Comparison of ENCODE assay signal across 13 mouse cellular contexts in the genomic region with DNA sequence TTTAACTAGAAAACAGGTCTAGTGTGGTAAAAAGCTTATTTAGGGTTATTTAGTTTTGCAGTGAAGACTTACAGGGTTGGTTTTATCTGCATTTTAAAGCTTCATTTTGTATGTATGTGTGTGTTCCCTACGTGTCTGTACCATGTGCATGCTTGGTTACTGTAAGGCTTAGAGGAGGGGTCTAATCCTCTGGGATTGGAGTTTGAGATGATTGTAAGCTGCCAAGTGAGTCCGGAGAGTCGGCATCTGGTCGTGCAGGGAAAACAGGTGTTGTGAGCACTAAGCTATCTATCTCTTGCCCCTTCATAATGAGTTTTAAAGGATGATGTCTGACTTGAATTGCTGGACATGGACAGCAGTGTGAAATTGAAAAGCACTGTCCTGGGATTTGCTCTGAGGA. TPM values are rescaled to one million over a fixed set of nuclear protein-coding genes. Genes with fewer than 3 reads are reported as not detected.
DNase-seq lines count a peak whose midpoint lies in the region; ATAC-seq and TF ChIP-seq lines count a peak whose summit lies in the region.
"Had no signal": no experiment of that assay in that cellular context is flagged by ENCODE, and none has a peak within 500 bp of the region (broad histone marks: within the 10 kb centered on the region; RNA-seq: fewer than 3 reads in every experiment).

No protein-coding gene starts in this region.

- peak overlapping the region; percentile 3; the same call in 1 of the 2 replicates for H3K4me3 ChIP-seq in lung, embryonic 14.5 days (ENCODE audit: low read depth, low read length)
- 0 out of 2 replicates have a peak overlapping the region, but pooled peaks have one; percentile 7 for H3K4me3 ChIP-seq in forebrain, embryonic 11.5 days (ENCODE audit: low read depth, low read length)
- 0 out of 2 replicates have a peak overlapping the region, but pooled peaks have one; percentile 3 for H3K4me3 ChIP-seq in liver, embryonic 13.5 days (replicated peaks)
- H3K4me3 ChIP-seq: myocyte had no signal

- H3K4me1 ChIP-seq in lung, embryonic 14.5 days (ENCODE audit: insufficient read depth) = peaks cover 9% of the 10 kb centered on the region
- peaks cover 2% of the 10 kb centered on the region; the same call in 1 of the 2 replicates for H3K4me1 ChIP-seq in forebrain, embryonic 11.5 days (replicated peaks; ENCODE audit: control insufficient read depth, insufficient read depth, low read length)
- H3K4me1 ChIP-seq in liver, embryonic 13.5 days (replicated peaks) = peaks cover 76% of the 10 kb centered on the region

- 56% methylated on average over 4 of the region's 4 CpGs for WGBS in lung, embryonic 14.5 days
- 67% methylated on average over 4 of the region's 4 CpGs for WGBS in forebrain, embryonic 11.5 days
- WGBS in liver, embryonic 13.5 days (ENCODE audit: insufficient replicate concordance) = 73% methylated on average over 4 of the region's 4 CpGs

- ATAC-seq in lung, embryonic 14.5 days (ENCODE audit: insufficient read depth) = no peak
- ATAC-seq in forebrain, embryonic 11.5 days (replicated peaks; ENCODE audit: low FRiP score) = no peak
- ATAC-seq in liver, embryonic 13.5 days (ENCODE audit: low read depth) = no peak

- no peak for DNase-seq in lung, embryonic 14.5 days
- DNase-seq in lung, postnatal 4 days = no peak
- no peak for DNase-seq in forebrain, embryonic 11.5 days (ENCODE audit: low spot score)
- no peak for DNase-seq in liver, embryonic 13.5 days
- DNase-seq in retina, postnatal 1 day = peak; percentile 85
- no peak for DNase-seq in gastrocnemius, postnatal 4 days (ENCODE audit: low spot score in 2 of 2)
- DNase-seq in thymus, adult 18-20 months = no peak
- DNase-seq in left cerebral cortex, adult 11 months (ENCODE audit: low spot score) = no peak
- DNase-seq: adrenal gland, adult 2 months; cerebellum, postnatal 25 days; heart, postnatal 4 days; thymus, postnatal 14 days had no signal

- H3K27ac ChIP-seq in lung, embryonic 14.5 days (ENCODE audit: low read depth) = no peak overlapping the region
- no peak overlapping the region for H3K27ac ChIP-seq in forebrain, embryonic 11.5 days (ENCODE audit: low read depth, low read length)
- H3K27ac ChIP-seq in liver, embryonic 13.5 days = peak overlapping the region; percentile 4; the same call in 1 of the 2 replicates

- no peaks in the 10 kb centered on the region for H3K9me3 ChIP-seq in lung, embryonic 14.5 days (ENCODE audit: low read depth, low read length)
- no peaks in the 10 kb centered on the region for H3K9me3 ChIP-seq in forebrain, embryonic 11.5 days (ENCODE audit: control insufficient read depth, low read length)
- H3K9me3 ChIP-seq in liver, embryonic 13.5 days (replicated peaks) = no peaks in the 10 kb centered on the region

- H3K36me3 ChIP-seq in lung, embryonic 14.5 days (ENCODE audit: insufficient read depth) = peaks cover 22% of the 10 kb centered on the region
- no peaks in the 10 kb centered on the region for H3K36me3 ChIP-seq in forebrain, embryonic 11.5 days (ENCODE audit: control insufficient read depth, insufficient read depth, low read length)
- peaks cover 17% of the 10 kb centered on the region for H3K36me3 ChIP-seq in liver, embryonic 13.5 days

- TF ChIP-seq CTCF in lung, embryonic 14.5 days (IDR thresholded peaks at IDR 0.05; ENCODE audit: low read depth) = no peak

- no peaks in the 10 kb centered on the region for H3K27me3 ChIP-seq in lung, embryonic 14.5 days (ENCODE audit: insufficient read depth, low read length)
- H3K27me3 ChIP-seq in forebrain, embryonic 11.5 days (ENCODE audit: control insufficient read depth, insufficient read depth, low read length) = no peaks in the 10 kb centered on the region
- peaks cover 2% of the 10 kb centered on the region; the same call in 1 of the 2 replicates for H3K27me3 ChIP-seq in liver, embryonic 13.5 days

- H3K4me2 ChIP-seq in lung, embryonic 14.5 days = peak overlapping the region; percentile 59; the same call in 1 of the 2 replicates
- 0 out of 2 replicates have a peak overlapping the region, but pooled peaks have one; percentile 8 for H3K4me2 ChIP-seq in forebrain, embryonic 11.5 days (ENCODE audit: low read depth, low read length, severe bottlenecking)
- peak overlapping the region; percentile 36 for H3K4me2 ChIP-seq in liver, embryonic 13.5 days

- no peak overlapping the region for H3K9ac ChIP-seq in lung, embryonic 14.5 days
- H3K9ac ChIP-seq in forebrain, embryonic 11.5 days (ENCODE audit: low read length) = no peak overlapping the region
- peak overlapping the region; percentile 46; the same call in 1 of the 2 replicates for H3K9ac ChIP-seq in liver, embryonic 13.5 days

RNA-seq across cellular contexts. Expression of a gene that starts 3.3 kb away (rescaled TPM):
- polyA plus RNA-seq in lung, embryonic 14.5 days (2014; fragmentation: Nextera tagmentation; extraction: Ambion mirVana) = 301 and 316 TPM in 2 replicates
- polyA plus RNA-seq in forebrain, embryonic 11.5 days (2014; fragmentation: Nextera tagmentation; extraction: Ambion mirVana) = 399 and 441 TPM in 2 replicates
- polyA plus RNA-seq in liver, embryonic 13.5 days (2015; fragmentation: Nextera tagmentation; extraction: Ambion mirVana) = 163 and 198 TPM in 2 replicates
- 100 to 1,000 TPM; 124 to 133 TPM for total RNA-seq in gastrocnemius, postnatal 4 days (2021)

RNA-seq across cellular contexts. Expression of a gene that starts 29.8 kb away (rescaled TPM):
- polyA plus RNA-seq in lung, embryonic 14.5 days (2014; fragmentation: Nextera tagmentation; extraction: Ambion mirVana) = 134 and 137 TPM in 2 replicates
- 12.5 and 13.1 TPM in 2 replicates for polyA plus RNA-seq in forebrain, embryonic 11.5 days (2014; fragmentation: Nextera tagmentation; extraction: Ambion mirVana)
- 4.4 and 5.6 TPM in 2 replicates for polyA plus RNA-seq in liver, embryonic 13.5 days (2015; fragmentation: Nextera tagmentation; extraction: Ambion mirVana)
- 10 to 100 TPM; 13.5 to 13.6 TPM for total RNA-seq in gastrocnemius, postnatal 4 days (2021)

Comparison
In these comparisons a context has a peak if more than half of its experiments do, and no peak if none do; other contexts are left out.
1. H3K4me2 ChIP-seq: peak in every context shown above with its lines; median percentile 59 in lung, embryonic 14.5 days; 36 in liver, embryonic 13.5 days; 8 in forebrain, embryonic 11.5 days.